Mouse (Mus musculus) heart, adult 2 months (tissue): ENCODE results near the gene Col13a1. TPM values are rescaled to one million over a fixed set of nuclear protein-coding genes. Genes with fewer than 3 reads are reported as not detected.

Experiments
- DNase-seq, 2 experiments: peaks; one replicate each; pipeline ENCODE4 v3.0.0; 2021
- H3K27ac ChIP-seq: fragments of 200-600 bp; 2 replicates; pipeline ENCODE4 v1.8.1; 2022
- H3K27me3 ChIP-seq: fragments of 200-500 bp; 2 replicates; pipeline ENCODE4 v1.6.1; 2012; ENCODE audit warnings: mild to moderate bottlenecking, low read length, inconsistent platforms, mixed read lengths; ENCODE audit not compliant: control insufficient read depth, insufficient read depth
- H3K36me3 ChIP-seq: fragments of 200-500 bp; 2 replicates; pipeline ENCODE4 v1.6.1; 2012; ENCODE audit warnings: low read length, inconsistent platforms; ENCODE audit not compliant: control insufficient read depth, insufficient read depth
- H3K4me1 ChIP-seq: fragments of 200-500 bp; 2 replicates; pipeline ENCODE4 v1.6.1; 2011; ENCODE audit warnings: low read length; ENCODE audit not compliant: control insufficient read depth, insufficient read depth
- H3K4me3 ChIP-seq: fragments of 200-600 bp; 2 replicates; pipeline ENCODE4 v1.8.1; 2022
- H3K79me2 ChIP-seq: fragments of 200-500 bp; replicated peaks from 2 replicates; pipeline ENCODE4 v1.6.1; 2012; ENCODE audit warnings: mild to moderate bottlenecking, inconsistent platforms, low read length, moderate library complexity, mixed read lengths; ENCODE audit not compliant: control insufficient read depth, insufficient read depth
- H3K9ac ChIP-seq: fragments of 200-500 bp; 2 replicates; pipeline ENCODE4 v1.6.1; 2012; ENCODE audit warnings: low read depth, mild to moderate bottlenecking, control low read depth, inconsistent platforms, low read length, mixed read lengths
- CTCF ChIP-seq: fragments of 200-600 bp; IDR thresholded peaks from 2 replicates; pipeline ENCODE4 v1.8.1; 2022; ENCODE audit warnings: antibody characterized with exemption, mild to moderate bottlenecking, moderate library complexity
- EP300 ChIP-seq: fragments of 200-500 bp; IDR thresholded peaks from 2 replicates; pipeline ENCODE4 v1.6.1; 2011; ENCODE audit warnings: low read depth, low read length, control low read depth; ENCODE audit not compliant: insufficient read depth
- POLR2A ChIP-seq: fragments of 200-500 bp; IDR thresholded peaks from 2 replicates; pipeline ENCODE4 v1.6.1; 2011; ENCODE audit warnings: mild to moderate bottlenecking, low read depth, low read length, control low read depth; ENCODE audit not compliant: insufficient read depth
- WGBS: fragments of 180-500 bp; shearing (Covaris S2); methylation state at CpG from one replicate; pipeline ENCODE4 v1.1.7; 2018; 5-methylcytosine and 5-hydroxymethylcytosine counted together
- intact Hi-C: fragments of 180-260 bp; cut with DNase I; formaldehyde crosslinking; loops from one replicate; pipeline ENCODE4 v1.15.1; 2025
- polyA plus RNA-seq: library from polyadenylated mRNA; depleted of rRNA; stranded (reverse); fragments of >200 nt; gene quantifications from 2 replicates; pipeline ENCODE4 v1.2.3, GENCODE M21; 2012
- total RNA-seq, 2 experiments: library from RNA; stranded (reverse); gene quantifications; 2 replicates each; pipeline ENCODE4 v1.2.3; 2021

Gene Col13a1
- total and polyA plus RNA-seq, 3 experiments = 0.34 to 0.45 (median 0.43) TPM

- DNase-seq = no peak
- no peak overlapping the region for H3K27ac ChIP-seq
- no peaks in the 10 kb centered on the region for H3K36me3 ChIP-seq
- TF ChIP-seq EP300 = no peak
- TF ChIP-seq CTCF = peak; percentile 58
- H3K9ac ChIP-seq = no peak overlapping the region
- H3K27me3 ChIP-seq = no peaks in the 10 kb centered on the region
- intact Hi-C loops = no loop called here
- 27% methylated on average over 11 of the region's 11 CpGs for WGBS
- H3K4me3 ChIP-seq = no peak overlapping the region
- no peaks in the 10 kb centered on the region for H3K4me1 ChIP-seq
- no peaks in the 10 kb centered on the region for H3K79me2 ChIP-seq
These were observed 12.8 kb upstream of the Col13a1 start for GRCm38 (mm10) chr10:61991481-61992424.

GRCm38 (mm10) chr10:61980424-61980823 is 1.5 kb upstream of the Col13a1 start:
- Histone ChIP-seq H3K27me3 (0 out of 2 replicates have a peak, but pooled peaks cover 2% of the 10 kb centered on the region), H3K4me3 (no peak overlapping the region), H3K9ac (no peak overlapping the region), H3K79me2 (no peaks in the 10 kb centered on the region), H3K4me1 (no peaks in the 10 kb centered on the region), H3K27ac (no peak overlapping the region), H3K36me3 (no peaks in the 10 kb centered on the region)
- WGBS = 2% methylated on average over 7 of the region's 7 CpGs
- DNase-seq = peak; percentile 78 to 86
- TF ChIP-seq POLR2A (no peak), EP300 (no peak), CTCF (peak; percentile 98)
- intact Hi-C loops = loop anchor here (1.0 to 5.0 kb wide), 4 partner anchors 72 to 202 kb away; no protein-coding TSS in a partner anchor

GRCm38 (mm10) chr10:61978112-61978865 is 619 bp downstream of the Col13a1 start:
- no peak for TF ChIP-seq POLR2A
- TF ChIP-seq CTCF = no peak
- Histone ChIP-seq H3K27ac (no peak overlapping the region), H3K79me2 (no peaks in the 10 kb centered on the region), H3K4me1 (no peaks in the 10 kb centered on the region), H3K36me3 (no peaks in the 10 kb centered on the region), H3K4me3 (peak overlapping the region; percentile 49), H3K9ac (peak overlapping the region; percentile 7), H3K27me3 (0 out of 2 replicates have a peak, but pooled peaks cover 2% of the 10 kb centered on the region)
- under 1% methylated on average over 64 of the region's 65 CpGs for WGBS
- peak; percentile 34 to 42 for DNase-seq
- intact Hi-C loops = loop anchor here (5.0 kb wide), 1 partner anchor 136 kb away; no protein-coding TSS in a partner anchor

GRCm38 (mm10) chr10:61977392-61978096 is 1.4 kb downstream of the Col13a1 start:
- intact Hi-C loops = loop anchor here (5.0 kb wide), 1 partner anchor 135 kb away; no protein-coding TSS in a partner anchor
- Histone ChIP-seq H3K27ac (no peak overlapping the region), H3K4me1 (no peaks in the 10 kb centered on the region), H3K9ac (peak overlapping the region; percentile 5), H3K27me3 (0 out of 2 replicates have a peak, but pooled peaks cover 2% of the 10 kb centered on the region), H3K79me2 (no peaks in the 10 kb centered on the region), H3K4me3 (peak overlapping the region; percentile 49), H3K36me3 (no peaks in the 10 kb centered on the region)
- TF ChIP-seq CTCF (no peak), POLR2A (no peak)
- 12% methylated on average over 18 of the region's 18 CpGs for WGBS
- DNase-seq = no peak

GRCm38 (mm10) chr10:61976987-61977386 is 1.9 kb downstream of the Col13a1 start:
- Histone ChIP-seq H3K9ac (no peak overlapping the region), H3K27ac (no peak overlapping the region), H3K79me2 (no peaks in the 10 kb centered on the region), H3K27me3 (0 out of 2 replicates have a peak, but pooled peaks cover 2% of the 10 kb centered on the region), H3K4me1 (no peaks in the 10 kb centered on the region), H3K4me3 (no peak overlapping the region), H3K36me3 (no peaks in the 10 kb centered on the region)
- peak; percentile 45 for TF ChIP-seq CTCF
- TF ChIP-seq EP300 = no peak
- WGBS = 26% methylated on average over 6 of the region's 6 CpGs
- intact Hi-C loops = loop anchor here (5.0 kb wide), 1 partner anchor 135 kb away; no protein-coding TSS in a partner anchor
- DNase-seq = no peak
